Mouse (Mus musculus): ENCODE data around the gene Mrps34. TPM values are rescaled to one million over a fixed set of nuclear protein-coding genes. Genes with fewer than 3 reads are reported as not detected.
A peak's percentile ranks its signal among the peaks of the same experiment; 100 is the strongest.

The Mrps34 gene
- 10 to 100 TPM; 68.7 to 85.6 (median 71.2) TPM for polyA plus RNA-seq (2017; shearing (Covaris generic))

DNA sequence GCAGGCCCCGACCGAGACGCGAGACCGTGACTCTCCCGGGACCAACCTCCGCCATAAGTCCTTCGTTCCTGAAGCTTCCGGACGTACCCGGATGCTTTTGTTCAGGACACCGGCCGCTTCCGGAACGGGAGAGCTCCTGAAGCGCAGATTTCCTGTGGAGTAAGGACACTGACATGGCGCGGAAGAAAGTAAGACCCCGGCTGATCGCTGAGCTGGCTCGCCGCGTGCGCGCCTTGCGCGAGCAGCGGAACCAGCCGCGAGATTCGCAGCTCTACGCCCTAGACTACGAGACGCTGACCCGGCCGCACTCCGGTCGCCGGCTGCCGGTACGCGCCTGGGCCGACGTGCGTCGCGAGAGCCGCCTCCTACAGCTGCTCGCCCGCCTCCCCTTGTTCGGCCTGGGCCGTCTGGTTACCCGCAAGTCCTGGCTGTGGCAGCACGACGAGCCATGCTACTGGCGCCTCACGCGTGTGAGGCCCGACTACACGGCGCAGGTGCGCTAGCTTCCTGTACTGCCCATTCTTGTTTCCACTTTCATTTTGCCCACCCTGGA, at the start of gene Mrps34, which contains the start of gene Eme2:
TSS of gene Mrps34 (plus strand) at position 122 of the 553 bp plus-strand sequence.
TSS of gene Eme2 (minus strand) at position 93 of the 553 bp plus-strand sequence.
- peak; percentile 71 for ATAC-seq

DNA sequence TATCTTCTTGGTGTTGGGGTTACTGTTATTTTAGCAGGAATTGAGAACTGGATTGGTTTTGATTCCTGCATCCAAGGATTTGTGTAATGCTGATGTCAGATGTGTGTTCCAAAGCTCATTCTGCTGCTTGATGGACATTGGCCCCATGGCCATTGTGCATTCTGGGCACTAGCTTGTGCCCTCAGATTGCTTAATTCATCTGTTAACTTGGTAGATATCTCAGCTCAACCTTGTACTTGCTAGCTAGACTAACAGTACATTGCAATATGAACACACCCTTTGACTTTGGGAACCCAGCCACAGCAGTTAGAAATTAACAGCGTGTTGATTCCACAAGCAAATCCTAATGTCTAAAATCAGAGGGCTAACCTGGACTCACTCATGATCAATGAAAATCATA, 47.5 kb upstream of the Mrps34 start:
- ATAC-seq = no peak

DNA sequence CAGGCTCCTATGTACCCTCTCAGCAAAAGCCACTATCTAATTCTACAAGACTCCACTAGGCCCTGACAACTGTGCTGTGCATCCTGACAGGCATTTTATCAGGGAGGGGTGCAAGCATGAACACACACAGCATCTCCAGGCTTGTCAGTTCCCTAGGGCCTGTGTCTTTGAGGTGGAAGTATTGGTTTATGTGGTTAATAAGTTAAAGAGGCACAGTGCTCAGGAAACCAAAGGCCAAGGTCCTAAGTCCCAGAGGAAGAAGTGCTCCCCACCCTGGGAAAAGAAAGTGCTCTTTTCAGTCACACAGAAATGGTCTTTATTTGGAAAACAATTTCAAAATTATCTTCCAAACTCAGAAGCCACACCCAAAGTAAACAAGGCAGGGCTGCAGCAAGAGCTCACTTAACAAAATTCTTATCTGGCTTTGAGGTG, 46.3 kb upstream of the Mrps34 start:
- ATAC-seq = no peak

DNA sequence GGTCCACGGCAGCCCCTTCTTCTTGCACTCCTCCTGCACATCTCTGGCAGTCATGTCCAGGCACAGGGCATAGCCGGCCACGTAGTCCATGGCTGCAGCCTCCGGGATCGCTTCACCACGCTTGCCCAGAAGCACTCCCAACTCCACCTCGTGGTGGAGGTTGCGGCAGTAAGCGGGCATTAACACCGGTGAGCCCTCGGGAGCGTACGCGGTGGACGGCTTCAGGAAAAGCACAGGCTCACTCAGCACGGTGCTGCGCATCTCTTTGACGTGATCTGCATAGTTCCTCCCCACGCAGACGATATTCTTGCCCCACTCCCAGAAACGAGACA, 45.2 kb upstream of the Mrps34 start:
- no peak for ATAC-seq

DNA sequence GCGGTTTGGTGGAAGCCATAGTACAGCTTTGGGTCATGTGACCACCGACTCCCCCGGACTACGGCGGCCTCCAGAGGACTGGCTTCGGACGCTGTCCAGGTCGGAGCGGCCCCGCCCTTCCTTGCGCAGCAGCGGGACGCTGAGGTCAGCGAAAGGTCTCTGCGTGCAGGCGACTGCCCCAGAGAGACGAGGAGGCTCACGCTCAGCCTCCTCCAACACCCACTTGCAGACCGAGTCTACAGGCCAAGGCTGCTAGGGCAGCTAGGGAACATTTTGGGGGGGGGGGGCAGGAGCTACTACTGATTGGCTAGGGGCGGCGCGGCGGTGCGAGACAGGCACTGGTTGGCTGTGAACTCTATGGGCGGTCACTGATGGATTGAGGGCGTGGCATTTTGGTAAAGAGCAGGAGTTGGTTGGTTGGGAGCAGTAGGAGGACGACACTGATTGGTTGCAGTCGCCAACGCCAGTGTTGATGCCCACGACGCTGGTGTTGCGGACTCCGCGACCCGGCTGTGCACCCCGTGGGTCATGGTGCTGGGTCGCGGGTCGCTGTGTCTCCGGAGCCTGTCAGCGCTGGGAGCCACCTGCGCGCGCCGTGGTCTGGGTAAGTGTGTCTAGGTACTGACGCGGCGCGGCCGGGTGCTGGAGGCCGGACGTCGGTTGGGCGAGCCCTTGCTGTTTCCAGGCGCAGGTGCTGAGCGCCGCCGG, 44.7 kb upstream of the Mrps34 start, which contains the start of gene Fahd1:
TSS of gene Fahd1 (minus strand) at position 300 of the 708 bp plus-strand sequence.
- ATAC-seq = peak; percentile 99

DNA sequence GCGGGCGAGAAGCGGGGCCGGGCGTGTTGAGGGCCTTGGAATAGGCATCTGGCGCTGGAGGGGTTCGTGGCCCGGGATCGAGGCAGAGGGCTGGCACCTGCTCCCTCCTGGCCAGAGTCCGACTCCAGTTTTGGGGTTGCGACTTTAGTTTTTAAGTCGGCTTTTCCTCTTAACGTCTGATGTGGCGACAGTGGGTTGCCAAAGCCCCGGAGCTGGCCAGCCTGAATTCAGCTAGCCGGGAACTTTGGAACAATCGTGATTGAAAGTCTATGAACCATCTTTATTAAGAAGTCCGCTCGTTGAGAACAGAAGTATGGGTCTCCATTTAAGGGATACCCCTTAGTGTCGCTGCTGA, 44.2 kb upstream of the Mrps34 start:
- no peak for ATAC-seq

DNA sequence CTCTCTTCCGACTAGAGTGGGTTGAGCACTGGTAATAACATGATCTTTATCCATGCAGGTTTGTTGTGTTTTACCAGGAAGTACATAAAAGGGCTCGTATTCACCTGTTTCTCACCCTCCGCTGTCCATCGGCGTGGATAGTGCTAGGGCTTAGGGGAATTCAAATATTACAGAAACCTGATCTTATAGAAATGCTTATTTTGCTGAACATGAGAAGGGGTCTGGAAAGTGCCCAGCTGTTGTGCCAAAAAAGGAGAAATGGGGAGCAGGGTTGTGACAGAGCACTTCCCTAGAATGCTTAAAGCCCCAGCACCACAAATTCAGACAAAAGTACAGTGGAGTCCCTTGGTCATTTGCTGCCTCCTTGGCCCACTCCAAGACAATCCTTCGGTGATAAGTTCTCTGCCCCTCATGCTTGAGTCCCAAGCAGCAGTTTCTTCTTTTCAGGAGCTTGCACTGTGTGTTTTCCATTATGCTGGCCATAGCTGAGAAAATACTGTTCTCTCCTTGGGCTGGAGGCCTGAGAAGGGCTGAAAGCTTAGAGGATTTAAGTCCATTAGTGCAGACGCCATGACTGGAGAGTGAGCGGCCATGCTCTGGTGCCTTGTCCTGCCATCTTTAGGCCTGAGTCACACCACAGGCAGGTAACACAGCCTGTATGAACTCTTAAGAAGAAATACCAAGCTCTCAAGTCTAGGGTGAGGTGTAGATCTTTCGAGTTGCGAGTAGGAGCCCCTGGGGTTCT, 43.4 kb upstream of the Mrps34 start:
- ATAC-seq = no peak

DNA sequence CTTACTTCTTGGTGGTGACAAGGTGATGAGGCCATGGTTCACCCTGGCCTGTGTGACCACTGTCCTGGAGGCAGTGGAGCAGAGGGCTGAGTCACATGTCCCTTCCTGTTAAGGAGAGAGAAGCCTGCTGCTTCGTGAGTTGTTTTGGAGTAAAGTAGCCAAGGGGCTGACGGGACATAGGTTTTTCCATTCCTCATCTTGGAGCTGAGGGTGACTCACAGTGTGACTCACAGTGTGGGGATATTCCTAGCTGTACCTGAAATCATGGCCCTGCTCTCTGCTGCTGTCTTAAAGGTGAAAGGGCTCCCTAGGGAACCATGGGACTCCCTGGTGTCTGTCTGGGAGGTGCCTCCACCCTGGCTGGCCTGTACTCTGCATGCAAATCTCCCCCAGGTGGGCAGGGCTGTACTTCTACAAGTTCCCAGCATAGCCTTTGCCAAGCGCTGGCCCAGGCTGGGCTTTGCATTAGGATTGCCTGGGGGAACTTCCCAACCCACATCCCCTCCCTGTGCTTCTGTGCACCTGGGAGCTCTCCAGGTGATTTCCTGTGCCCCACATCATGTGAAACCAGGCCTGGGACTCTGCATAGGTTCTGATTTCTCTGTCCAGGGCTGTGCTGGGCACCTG, 39.0 kb upstream of the Mrps34 start:
- no peak for ATAC-seq

DNA sequence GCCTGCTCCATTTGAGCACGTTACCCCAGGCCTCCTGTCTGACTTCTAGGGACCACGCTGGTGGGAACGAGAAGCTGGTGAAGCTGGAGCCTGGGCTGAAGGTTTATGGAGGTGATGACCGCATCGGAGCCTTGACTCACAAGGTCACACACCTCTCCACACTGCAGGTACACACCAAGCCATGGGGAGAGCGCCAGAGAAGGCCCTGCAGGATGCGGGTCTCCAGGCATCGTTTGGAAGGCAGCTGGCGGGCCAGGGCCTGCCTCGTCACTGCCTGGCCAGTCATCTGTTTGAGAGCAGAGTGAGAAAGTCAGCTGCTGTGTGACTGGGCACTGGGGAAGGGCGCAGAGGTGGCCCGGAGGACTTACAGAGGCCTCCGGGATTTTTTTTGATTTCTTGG, 38.3 kb upstream of the Mrps34 start:
- ATAC-seq = no peak

DNA sequence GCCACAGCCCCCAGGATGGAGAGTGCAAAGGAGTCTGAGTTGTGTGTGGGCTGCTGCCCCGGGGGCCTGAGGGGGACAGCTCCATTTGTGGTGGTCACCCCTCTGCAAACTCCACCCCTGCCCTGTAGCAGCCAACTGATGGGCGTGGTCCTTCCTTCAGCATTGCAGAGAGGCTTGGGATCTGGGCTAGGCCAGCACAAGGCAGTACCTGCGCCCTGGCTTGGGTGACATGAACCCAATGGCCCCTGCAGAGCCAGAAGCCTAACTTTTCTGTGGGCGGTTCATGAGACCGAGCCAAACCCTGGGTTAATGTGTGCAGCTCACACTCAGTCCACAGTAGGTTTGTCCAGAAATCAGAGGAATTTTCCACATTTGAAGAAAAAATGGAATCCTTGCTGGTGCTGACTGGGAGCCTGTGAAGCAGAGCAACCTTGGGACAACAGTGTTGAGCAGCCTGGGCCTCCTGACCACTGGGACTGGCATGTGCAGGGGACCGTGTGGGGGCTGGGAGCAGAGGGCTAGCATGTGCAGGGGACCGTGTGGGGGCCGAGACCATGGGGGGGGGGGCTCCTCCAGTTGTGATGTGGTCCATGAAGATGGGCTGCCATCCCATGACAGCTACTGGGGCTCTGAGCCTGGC, 37.0 kb upstream of the Mrps34 start:
- no peak for ATAC-seq

DNA sequence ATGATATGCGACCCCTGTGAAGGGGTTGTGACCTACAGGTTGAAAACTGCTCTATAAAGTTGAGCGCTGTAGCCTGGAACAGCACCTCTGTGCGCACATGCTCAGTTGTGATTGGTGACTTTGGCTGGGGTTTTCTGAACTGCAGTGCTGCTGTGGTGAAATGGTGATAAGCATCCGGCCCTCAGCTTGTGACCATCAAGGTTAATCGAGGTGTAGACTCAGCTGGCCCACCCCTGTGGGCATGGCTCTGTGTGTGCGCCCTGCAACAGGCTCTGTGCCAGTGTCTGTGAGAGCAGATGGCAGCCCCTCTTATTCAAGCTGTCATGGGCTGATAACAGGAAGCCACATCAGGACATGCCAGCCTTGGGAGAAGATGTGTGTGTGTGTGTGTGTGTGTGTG, 35.9 kb upstream of the Mrps34 start:
- no peak for ATAC-seq

DNA sequence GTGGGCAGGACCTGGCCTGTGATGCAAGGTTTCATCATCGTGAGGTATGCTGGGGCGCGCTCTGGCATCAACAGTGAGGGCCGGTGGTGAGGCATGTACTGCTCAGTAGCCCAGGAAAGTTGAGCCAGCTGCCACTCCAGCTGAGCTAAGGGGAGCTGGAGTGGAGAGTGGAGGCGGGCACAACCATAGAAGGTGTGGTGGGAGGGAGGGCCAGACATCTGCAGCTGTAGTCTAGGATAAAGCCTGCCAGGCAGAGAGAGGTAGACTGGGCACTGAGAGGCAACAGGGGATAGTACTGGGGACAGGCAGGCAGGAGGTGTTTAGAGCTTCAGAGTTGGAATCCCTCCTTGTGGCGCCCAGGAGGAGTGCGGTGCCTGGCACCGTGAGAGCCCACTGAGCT, 34.8 kb upstream of the Mrps34 start:
- ATAC-seq = no peak

DNA sequence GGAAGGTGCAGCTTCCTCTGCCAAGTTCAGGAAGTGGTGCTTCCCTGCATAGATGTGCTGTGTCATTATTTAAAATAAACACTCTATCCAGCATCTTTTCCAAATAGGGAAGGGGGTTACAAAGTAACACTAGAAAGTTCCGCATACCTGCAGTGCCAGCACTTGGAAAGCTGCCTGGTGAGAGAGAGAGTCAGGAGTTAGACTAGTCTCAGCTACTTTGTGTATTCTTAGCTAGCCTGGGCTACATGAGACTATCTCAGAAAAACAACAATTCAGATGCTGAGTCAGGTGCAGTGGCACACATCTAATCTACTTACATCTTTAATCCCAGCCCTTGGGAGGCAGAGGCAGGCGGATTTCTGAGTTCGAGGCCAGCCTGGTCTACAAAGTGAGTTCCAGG, 33.1 kb upstream of the Mrps34 start:
- no peak for ATAC-seq

DNA sequence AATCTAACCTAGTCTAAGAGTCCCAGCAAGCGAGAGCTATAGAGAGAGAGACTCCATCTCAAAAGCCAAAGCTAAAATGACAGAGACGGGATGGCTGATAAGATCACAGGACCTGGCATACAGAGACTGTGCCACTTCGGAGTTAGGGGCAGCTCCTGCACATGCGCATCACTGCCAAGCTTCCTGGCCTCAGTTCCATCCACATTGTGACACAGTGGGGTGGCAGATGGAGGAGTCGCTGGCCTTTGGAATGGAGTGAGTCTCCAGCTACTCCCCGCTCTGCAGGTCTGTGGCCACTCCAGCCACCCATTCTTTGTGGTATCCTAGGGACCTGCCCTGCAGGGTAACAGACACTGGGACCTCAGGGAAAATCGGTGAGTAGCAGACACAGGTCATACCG, 29.1 kb upstream of the Mrps34 start, which contains the start of gene Igfals:
TSS of gene Igfals (plus strand) at position 222 of the 400 bp plus-strand sequence.
- no peak for ATAC-seq

DNA sequence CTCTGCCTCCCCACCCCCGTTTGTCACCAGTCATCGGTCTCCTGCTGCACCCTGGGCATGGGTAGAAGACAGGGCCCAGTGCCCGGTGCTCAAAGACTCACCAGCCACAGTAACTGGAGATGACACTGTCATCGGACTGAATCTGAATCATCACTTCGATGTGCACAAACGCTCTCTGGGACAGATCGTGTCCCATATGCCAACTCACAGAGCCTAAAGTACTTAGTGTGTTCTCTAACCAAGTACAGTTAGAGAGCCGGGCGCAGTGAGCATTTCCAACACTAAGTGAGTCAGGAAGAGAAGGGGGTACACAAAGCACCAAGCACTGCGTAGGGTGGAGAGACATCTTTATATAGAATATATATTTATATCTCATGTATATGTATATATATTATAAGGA, 27.0 kb upstream of the Mrps34 start:
- ATAC-seq = no peak

DNA sequence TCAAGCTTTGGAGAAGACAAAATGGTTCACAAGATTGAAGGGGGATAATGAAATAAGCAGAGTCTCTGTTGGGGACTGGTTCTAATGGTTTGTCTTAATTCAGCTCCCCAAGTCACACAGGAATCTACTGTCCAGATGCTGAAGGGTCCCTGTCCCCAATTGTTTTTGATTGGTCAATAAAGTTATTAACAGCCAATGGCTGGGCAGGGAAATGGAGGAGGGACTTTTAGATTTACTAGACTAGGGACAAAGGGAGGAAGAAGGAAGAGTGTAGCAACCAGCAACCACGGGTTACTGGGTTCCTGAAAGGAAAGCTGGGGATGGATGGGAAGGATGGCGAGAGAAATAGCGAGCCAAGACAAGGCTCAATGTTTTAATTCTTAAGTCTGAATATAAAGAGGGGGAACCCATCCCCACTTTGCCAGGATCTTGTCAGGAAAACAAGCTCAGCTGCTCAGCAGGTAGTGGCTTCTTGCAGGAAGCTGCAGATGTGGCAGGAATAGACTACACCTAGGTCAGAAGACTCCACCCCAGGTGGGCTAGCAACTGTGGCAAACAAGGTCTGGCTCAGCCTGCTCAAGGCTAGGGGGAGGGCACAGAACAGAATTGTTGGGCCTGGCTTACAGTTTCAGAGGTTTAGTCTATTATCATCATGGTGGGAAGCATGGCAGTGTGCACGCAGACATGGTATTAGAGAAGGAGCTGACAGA, 21.1 kb upstream of the Mrps34 start:
- no peak for ATAC-seq

DNA sequence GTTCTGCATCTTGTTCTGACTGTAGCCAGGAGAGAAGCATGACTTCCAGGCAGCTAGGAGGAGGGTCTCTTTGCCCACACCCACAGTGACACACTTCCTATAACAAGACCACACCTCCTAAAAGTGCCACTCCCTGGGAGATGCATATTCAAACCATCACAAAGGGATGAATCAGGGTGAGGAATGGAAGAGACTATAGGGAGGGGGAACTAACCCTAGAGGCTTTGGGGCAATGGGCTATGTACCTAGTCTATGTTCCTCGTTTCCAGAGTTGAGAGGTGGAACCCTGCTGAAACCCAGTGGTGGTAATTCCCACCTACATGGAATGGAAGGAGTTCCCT, 20.5 kb upstream of the Mrps34 start:
- no peak for ATAC-seq

DNA sequence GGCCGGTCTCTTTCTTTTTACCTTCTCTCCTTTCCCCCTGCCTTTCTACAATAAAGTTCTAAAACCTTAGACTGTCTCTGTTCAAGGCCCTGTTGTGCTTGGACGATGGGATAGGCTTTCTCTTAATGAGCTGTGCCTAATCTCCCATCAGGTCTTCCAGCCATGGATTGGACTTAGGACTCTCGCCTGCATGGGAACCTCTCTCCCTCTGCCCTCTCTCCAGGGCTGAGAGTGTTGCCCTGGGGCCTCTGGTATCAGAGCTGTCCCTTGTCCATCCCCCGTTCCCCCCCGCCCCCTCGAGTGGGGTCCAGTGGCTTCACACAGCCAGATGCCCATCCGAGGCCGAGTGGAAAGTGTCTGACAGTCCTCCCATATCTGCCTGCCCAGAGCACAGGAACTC, 19.9 kb upstream of the Mrps34 start:
- no peak for ATAC-seq

DNA sequence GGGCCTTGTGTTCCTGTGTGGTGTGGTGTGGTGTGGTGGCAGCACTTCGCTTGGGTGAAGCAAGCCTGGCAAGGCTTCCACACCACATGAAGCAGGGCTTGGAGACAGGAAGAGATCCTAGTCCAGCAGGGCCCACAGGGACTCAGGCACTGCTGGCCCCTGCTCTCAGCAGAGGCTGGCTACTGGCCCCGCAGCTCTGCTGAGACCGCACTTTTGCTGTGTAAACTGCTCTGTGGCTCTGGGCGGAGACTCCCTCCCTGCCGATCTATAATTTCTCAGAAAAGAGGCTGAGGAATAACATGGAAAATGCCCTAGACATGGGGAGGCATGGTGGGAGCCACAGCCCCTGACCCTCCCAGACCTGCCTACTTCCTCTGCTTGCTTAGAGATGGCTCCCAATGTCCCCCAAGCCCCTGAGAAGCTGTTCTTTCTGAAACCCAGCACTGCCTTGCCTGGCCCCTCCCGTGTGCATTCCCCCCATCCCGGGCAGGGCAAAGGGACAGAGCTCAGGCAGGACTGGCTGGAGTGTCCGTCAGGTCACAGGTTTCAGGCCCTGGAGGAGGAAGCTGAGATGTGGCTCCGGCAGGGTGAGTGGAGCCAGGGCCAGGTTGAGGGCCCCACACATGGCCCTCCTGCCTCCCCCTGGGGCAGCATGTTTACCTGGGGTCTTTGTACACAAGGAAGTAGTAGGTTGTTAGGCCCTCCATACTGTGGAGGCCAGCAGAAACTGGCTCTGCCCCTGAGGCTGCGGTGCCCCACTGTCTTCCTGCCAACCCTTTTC, 17.4 kb upstream of the Mrps34 start:
- no peak for ATAC-seq

DNA sequence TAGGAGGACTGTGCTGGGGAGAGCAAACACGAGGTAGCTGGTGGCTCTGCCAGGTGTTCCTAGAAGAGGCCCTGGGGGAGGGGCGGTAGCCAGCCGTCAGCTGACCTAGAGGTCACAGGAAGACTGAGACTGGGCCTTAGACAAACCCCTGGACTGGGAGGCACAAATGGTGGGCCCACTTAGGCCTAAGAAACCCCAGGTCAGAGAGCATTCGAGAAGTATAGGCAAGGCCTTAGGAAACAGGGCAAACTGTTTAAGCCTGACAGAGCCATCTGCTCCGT, 16.9 kb upstream of the Mrps34 start:
- no peak for ATAC-seq

DNA sequence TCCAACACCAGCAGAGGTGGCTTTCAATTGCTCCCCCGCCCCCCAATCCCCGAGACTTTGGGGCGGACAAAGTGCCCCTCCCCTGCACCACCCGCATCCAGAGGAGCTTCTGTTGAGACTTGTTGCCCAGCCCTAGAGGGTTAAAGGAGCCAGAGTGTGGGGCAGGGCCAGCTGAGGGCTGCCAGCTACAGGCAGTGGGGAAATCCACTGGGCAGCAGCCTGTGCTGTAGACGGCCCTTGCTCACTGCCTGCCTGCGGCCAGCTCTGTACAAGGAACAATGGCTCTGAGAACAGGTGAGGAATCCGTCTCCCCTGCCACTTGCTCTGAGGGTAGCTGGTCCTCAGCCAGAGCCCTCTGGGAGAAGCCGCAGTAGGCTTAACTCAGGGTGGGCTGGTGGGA, 16.4 kb upstream of the Mrps34 start:
- ATAC-seq = no peak
